Mouse (Mus musculus): ENCODE data around the gene Tcf12. TPM values are rescaled to one million over a fixed set of nuclear protein-coding genes. Genes with fewer than 3 reads are reported as not detected.

Gene Tcf12
- total RNA-seq (2023) = 155 TPM

DNA sequence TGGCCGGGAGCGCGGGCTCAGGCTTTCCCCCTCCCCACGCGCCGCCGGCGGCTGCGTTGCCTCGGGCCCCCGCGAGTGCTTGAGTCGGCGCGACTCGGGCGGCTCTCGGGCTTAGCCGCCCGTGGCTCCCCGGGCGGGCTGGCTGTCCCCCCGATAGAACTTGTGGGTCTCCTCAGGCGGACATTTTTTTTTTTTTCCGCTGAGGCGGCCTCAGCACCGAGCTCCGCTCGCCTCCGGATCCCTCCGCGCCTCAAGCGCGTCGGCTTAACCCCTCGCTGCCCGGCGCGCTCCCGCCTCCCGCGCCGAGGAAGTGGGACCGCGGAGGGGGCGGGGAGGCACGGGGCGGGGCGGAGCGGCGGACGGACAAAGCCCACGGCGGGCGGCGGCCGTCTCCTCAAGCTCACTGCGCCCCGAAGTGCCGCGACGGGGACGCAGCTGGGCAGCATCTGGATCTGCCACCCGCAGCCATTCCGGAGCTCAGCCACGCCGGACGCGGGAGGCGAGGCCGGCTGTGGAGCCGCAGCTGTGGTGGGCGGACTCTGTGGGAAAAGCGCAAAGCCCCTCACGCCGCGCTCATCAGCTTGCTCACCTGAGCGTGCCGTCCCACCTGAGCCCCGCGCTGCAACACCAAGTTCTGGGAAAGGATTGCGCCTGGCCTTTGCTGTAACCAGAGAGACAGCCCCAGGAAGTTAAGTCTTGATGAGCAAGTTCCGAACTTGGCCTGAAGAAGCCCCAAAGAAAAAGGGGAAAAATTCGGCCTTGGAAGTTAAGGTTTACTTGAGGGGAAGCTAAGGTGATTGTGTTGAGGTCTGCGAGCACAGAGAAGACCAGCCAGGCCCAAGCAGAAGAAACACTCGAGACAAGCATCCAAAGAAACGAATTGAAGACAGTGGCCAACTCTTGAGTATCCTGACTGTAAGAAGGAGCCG is at the start of gene Tcf12:
Gene Tcf12 (minus strand): TSS at position 250 of the 929 bp plus-strand sequence.

Other genes starting within 250 kb of the Tcf12 start
- gene Zfp280d, start 163.0 kb upstream of the Tcf12 start, total RNA-seq (2023) = 114 TPM

All from CD4-positive naive resting alpha-beta T cell, adult 57 days (primary cell).